Mouse (Mus musculus) hindbrain, embryonic 14.5 days (tissue): ENCODE data around the gene Sec14l1. TPM values are rescaled to one million over a fixed set of nuclear protein-coding genes. Genes with fewer than 3 reads are reported as not detected.

Experiments
- ATAC-seq: fragments of 200-750 bp; cut with Nextera tagmentation; 2 replicates; pipeline ENCODE4 v1.8.0; 2017; ENCODE audit warnings: moderate number of reproducible peaks, mild to moderate bottlenecking, moderate TSS enrichment, moderate library complexity; ENCODE audit not compliant: low FRiP score
- DNase-seq: peaks from one replicate; pipeline ENCODE4 v3.0.0-alpha.2; 2015; ENCODE audit warnings: low spot score
- H3K27ac ChIP-seq: fragments of 300-500 bp; sonication (generic); 2 replicates; pipeline ENCODE4 v1.5.1; 2014; ENCODE audit warnings: mild to moderate bottlenecking, moderate library complexity
- H3K27me3 ChIP-seq: fragments of 300-500 bp; sonication (generic); 2 replicates; pipeline ENCODE4 v1.6.1; 2014; ENCODE audit warnings: mild to moderate bottlenecking, low read length, mixed read lengths; ENCODE audit not compliant: control insufficient read depth, insufficient read depth
- H3K36me3 ChIP-seq: fragments of 300-500 bp; sonication (generic); replicated peaks from 2 replicates; pipeline ENCODE4 v1.6.1; 2014; ENCODE audit not compliant: control insufficient read depth, insufficient read depth
- H3K4me1 ChIP-seq: fragments of 300-500 bp; sonication (generic); replicated peaks from 2 replicates; pipeline ENCODE4 v1.6.1; 2014; ENCODE audit warnings: antibody characterized with exemption, low read length, mixed read lengths; ENCODE audit not compliant: control insufficient read depth, insufficient read depth
- H3K4me2 ChIP-seq: fragments of 300-500 bp; sonication (generic); replicated peaks from 2 replicates; pipeline ENCODE4 v1.6.1; 2014; ENCODE audit warnings: mild to moderate bottlenecking, moderate library complexity
- H3K4me3 ChIP-seq: fragments of 300-500 bp; sonication (generic); replicated peaks from 2 replicates; pipeline ENCODE4 v1.5.1; 2014; ENCODE audit warnings: mild to moderate bottlenecking, low read length
- H3K9ac ChIP-seq: fragments of 300-500 bp; sonication (generic); 2 replicates; pipeline ENCODE4 v1.6.1; 2014
- H3K9me3 ChIP-seq: fragments of 300-500 bp; sonication (generic); 2 replicates; pipeline ENCODE4 v1.6.1; 2016; ENCODE audit warnings: low read length; ENCODE audit not compliant: control insufficient read depth
- WGBS: fragments of 180-500 bp; shearing (Covaris S2); extraction: QIAGEN DNeasy Blood & Tissue Kit; methylation state at CpG from one replicate; pipeline ENCODE4 v1.1.7; 2014; 5-methylcytosine and 5-hydroxymethylcytosine counted together
- polyA plus RNA-seq: library from polyadenylated mRNA; unstranded; fragments of >200 nt; fragmentation: Nextera tagmentation; extraction: Ambion mirVana; gene quantifications from 2 replicates; pipeline ENCODE4 v1.2.1, GENCODE M21; 2014

Sec14l1 gene
- polyA plus RNA-seq, 1 experiment from 2014 or later = 41.9 TPM

- no peak for DNase-seq
- no peak overlapping the region for H3K9ac ChIP-seq
- H3K36me3 ChIP-seq = peaks cover 5% of the 10 kb centered on the region; the same call in 1 of the 2 replicates
- peaks cover 6% of the 10 kb centered on the region; the same call in 1 of the 2 replicates for H3K4me1 ChIP-seq
- WGBS = 80% methylated on average over 8 of the region's 8 CpGs
- H3K27ac ChIP-seq = 0 out of 2 replicates have a peak overlapping the region, but pooled peaks have one; percentile 32
- no peak for ATAC-seq
- no peaks in the 10 kb centered on the region for H3K27me3 ChIP-seq
- H3K9me3 ChIP-seq = no peaks in the 10 kb centered on the region
- H3K4me2 ChIP-seq = no peak overlapping the region
- no peak overlapping the region for H3K4me3 ChIP-seq
These were observed 15.1 kb downstream of the Sec14l1 start for GRCm38 (mm10) chr11:117130068-117130467.

- 59% methylated on average over 5 of the region's 5 CpGs for WGBS
- ATAC-seq = no peak
- Histone ChIP-seq H3K9me3 (no peaks in the 10 kb centered on the region), H3K4me1 (peaks cover 14% of the 10 kb centered on the region; the same call in 1 of the 2 replicates), H3K4me3 (no peak overlapping the region), H3K36me3 (peaks cover 5% of the 10 kb centered on the region; the same call in 1 of the 2 replicates), H3K4me2 (no peak overlapping the region), H3K27ac (peak overlapping the region; percentile 32; the same call in 1 of the 2 replicates), H3K9ac (no peak overlapping the region), H3K27me3 (no peaks in the 10 kb centered on the region)
- DNase-seq = no peak
These were observed 15.9 kb downstream of the Sec14l1 start for GRCm38 (mm10) chr11:117130888-117131287.

- H3K4me1 ChIP-seq = peaks cover 16% of the 10 kb centered on the region; the same call in 1 of the 2 replicates
- 95% methylated on average over 10 of the region's 10 CpGs for WGBS
These were observed 16.5 kb downstream of the Sec14l1 start for GRCm38 (mm10) chr11:117131450-117131849.

GRCm38 (mm10) chr11:117134776-117135387 is 19.9 kb downstream of the Sec14l1 start:
- H3K9ac ChIP-seq = no peak overlapping the region
- no peak overlapping the region for H3K4me3 ChIP-seq
- WGBS = 60% methylated on average over 23 of the region's 23 CpGs
- H3K4me1 ChIP-seq = peaks cover 16% of the 10 kb centered on the region; the same call in 1 of the 2 replicates
- H3K9me3 ChIP-seq = no peaks in the 10 kb centered on the region
- no peaks in the 10 kb centered on the region for H3K27me3 ChIP-seq
- no peak overlapping the region for H3K4me2 ChIP-seq
- DNase-seq (no peak), ATAC-seq (no peak)
- no peaks in the 10 kb centered on the region for H3K36me3 ChIP-seq
- no peak overlapping the region for H3K27ac ChIP-seq

More at GRCm38 (mm10) chr11:117131450-117131849, 16.5 kb downstream of the Sec14l1 start:
- Histone ChIP-seq H3K27me3 (no peaks in the 10 kb centered on the region), H3K4me3 (no peak overlapping the region), H3K36me3 (peaks cover 5% of the 10 kb centered on the region; the same call in 1 of the 2 replicates), H3K9ac (no peak overlapping the region), H3K9me3 (no peaks in the 10 kb centered on the region), H3K4me2 (no peak overlapping the region), H3K27ac (no peak overlapping the region)
- ATAC-seq = no peak
- DNase-seq = no peak

GRCm38 (mm10) chr11:117135457-117136290 is 20.7 kb downstream of the Sec14l1 start:
- H3K9ac ChIP-seq = no peak overlapping the region
- no peak overlapping the region for H3K4me3 ChIP-seq
- WGBS = 26% methylated on average over 17 of the region's 17 CpGs
- H3K4me2 ChIP-seq = no peak overlapping the region
- DNase-seq (no peak), ATAC-seq (no peak)
- no peaks in the 10 kb centered on the region for H3K9me3 ChIP-seq
- H3K4me1 ChIP-seq = peaks cover 16% of the 10 kb centered on the region; the same call in 1 of the 2 replicates
- no peaks in the 10 kb centered on the region for H3K36me3 ChIP-seq
- no peaks in the 10 kb centered on the region for H3K27me3 ChIP-seq
- no peak overlapping the region for H3K27ac ChIP-seq

GRCm38 (mm10) chr11:117136880-117137279 is 21.9 kb downstream of the Sec14l1 start:
- no peak for DNase-seq
- Histone ChIP-seq H3K4me3 (no peak overlapping the region), H3K4me2 (no peak overlapping the region), H3K9ac (no peak overlapping the region), H3K27ac (no peak overlapping the region), H3K9me3 (no peaks in the 10 kb centered on the region), H3K36me3 (peaks cover 7% of the 10 kb centered on the region), H3K27me3 (no peaks in the 10 kb centered on the region), H3K4me1 (peaks cover 16% of the 10 kb centered on the region; the same call in 1 of the 2 replicates)
- ATAC-seq = no peak
- 93% methylated on average over 14 of the region's 14 CpGs for WGBS

GRCm38 (mm10) chr11:117138213-117138761 is 23.3 kb downstream of the Sec14l1 start:
- no peaks in the 10 kb centered on the region for H3K9me3 ChIP-seq
- H3K4me2 ChIP-seq = no peak overlapping the region
- H3K4me1 ChIP-seq = peaks cover 16% of the 10 kb centered on the region; the same call in 1 of the 2 replicates
- no peak overlapping the region for H3K4me3 ChIP-seq
- H3K27me3 ChIP-seq = no peaks in the 10 kb centered on the region
- no peak for ATAC-seq
- DNase-seq = no peak
- H3K27ac ChIP-seq = no peak overlapping the region
- WGBS = 90% methylated on average over 9 of the region's 9 CpGs
- no peak overlapping the region for H3K9ac ChIP-seq
- H3K36me3 ChIP-seq = peaks cover 20% of the 10 kb centered on the region

- WGBS = 88% methylated on average over 12 of the region's 12 CpGs
These were observed 24.0 kb downstream of the Sec14l1 start for GRCm38 (mm10) chr11:117138795-117139463.

More at GRCm38 (mm10) chr11:117138795-117139463, 24.0 kb downstream of the Sec14l1 start:
- H3K4me1 ChIP-seq = peaks cover 16% of the 10 kb centered on the region; the same call in 1 of the 2 replicates
- H3K4me2 ChIP-seq = no peak overlapping the region
- no peak overlapping the region for H3K4me3 ChIP-seq
- no peaks in the 10 kb centered on the region for H3K27me3 ChIP-seq
- H3K9ac ChIP-seq = no peak overlapping the region
- H3K36me3 ChIP-seq = peaks cover 27% of the 10 kb centered on the region
- ATAC-seq = no peak
- H3K9me3 ChIP-seq = no peaks in the 10 kb centered on the region
- H3K27ac ChIP-seq = no peak overlapping the region
- no peak for DNase-seq
